Mouse (Mus musculus): ENCODE measurements at regions not wholly inside any gene's neighbourhood (a gene's known extent, or its start where the extent isn't known, plus 50 kb on each side); places are given as distances from the start of the nearest gene placed in this dataset.
A peak's percentile ranks its signal among the peaks of the same experiment; 100 is the strongest.
"Not testable (repeated sequence)": the region's sequence is repeated elsewhere in the genome, so short reads cannot be mapped to it uniquely, and the experiment has no call there.

DNA sequence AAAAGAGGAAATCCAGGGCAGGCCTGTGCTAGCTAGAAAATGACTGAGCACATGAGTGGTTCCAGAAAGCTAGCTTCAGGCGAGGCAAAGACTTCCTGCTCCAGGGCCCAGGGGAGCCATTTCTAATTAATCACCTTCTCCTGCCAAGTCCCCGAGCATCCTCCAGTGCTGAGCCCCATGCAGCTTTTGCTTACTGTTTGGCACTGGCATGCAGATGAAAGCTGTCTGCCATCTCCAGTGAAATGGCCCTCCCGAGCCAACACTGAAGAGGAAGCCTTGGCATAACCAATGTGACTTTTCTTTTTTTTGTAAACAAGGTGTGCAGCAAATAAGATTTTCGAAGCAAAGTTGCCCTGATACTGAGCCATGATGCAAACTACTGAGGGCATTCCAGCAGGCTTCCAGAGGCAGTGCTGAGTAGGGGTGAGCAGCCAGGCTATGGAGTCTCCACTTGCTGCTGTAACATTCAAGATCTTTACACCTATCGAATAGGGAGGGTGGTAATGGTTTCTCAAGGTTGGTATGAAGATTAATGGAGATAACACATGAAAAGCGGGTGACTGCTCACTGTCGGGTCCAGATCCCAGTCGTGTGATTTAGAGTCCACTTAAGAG, 125.4 kb upstream of the Immp2l start:
- peak; percentile 22 for DNase-seq (ENCODE audit: low spot score in 2 of 2)

DNA sequence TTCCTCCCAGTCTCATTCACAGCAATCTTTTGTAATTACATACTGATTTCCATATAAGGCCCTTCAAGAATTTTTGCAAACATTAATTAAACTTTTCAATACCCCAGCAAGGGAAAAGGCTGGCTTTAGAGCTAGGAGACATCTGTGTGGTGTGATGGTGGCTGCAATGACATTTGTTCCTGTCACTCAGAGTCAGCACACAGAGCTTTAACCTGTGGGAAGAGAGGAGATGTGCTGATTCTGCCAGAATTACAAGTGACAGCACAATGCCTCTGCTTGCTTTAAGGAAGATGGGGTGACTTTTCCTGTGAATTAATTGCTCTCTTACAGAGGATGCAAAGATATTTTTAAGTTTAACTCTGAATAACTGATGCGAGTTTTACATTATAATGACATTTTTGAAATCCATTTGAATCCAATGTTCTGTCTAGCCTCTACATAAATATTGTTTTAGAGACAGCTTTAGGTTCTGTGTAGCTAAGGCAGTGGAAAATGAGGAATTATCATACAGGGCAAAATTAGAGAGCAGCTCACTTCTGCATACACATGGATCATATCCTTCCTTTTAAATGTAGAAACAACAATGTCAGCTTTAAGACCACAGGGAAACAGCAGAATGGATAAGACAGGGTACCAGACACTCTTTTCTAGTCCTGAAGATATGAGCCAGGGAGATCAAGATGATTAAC, 118.1 kb upstream of the Immp2l start:
- no peak for DNase-seq (ENCODE audit: low spot score in 2 of 2)

DNA sequence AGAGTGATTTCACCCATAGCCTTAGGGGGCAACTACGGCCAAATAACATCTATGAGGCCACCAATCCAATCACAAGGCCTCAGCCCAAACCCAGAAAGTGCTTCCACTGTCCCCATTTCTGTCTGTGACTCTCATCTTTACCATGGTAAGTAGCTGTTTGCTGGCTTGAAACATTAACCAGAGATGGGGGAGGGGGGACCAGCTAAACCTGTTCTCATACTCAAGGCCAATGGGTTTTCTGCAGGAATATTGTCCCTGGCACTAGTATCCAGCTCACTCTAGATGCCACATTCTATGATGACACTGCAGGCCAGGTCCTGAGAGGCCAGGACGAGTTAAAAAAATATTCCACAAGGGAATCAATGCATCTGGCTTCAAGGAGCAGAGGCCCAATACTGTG, 117.1 kb upstream of the Immp2l start:
- DNase-seq (ENCODE audit: low spot score in 2 of 2), result no peak

DNA sequence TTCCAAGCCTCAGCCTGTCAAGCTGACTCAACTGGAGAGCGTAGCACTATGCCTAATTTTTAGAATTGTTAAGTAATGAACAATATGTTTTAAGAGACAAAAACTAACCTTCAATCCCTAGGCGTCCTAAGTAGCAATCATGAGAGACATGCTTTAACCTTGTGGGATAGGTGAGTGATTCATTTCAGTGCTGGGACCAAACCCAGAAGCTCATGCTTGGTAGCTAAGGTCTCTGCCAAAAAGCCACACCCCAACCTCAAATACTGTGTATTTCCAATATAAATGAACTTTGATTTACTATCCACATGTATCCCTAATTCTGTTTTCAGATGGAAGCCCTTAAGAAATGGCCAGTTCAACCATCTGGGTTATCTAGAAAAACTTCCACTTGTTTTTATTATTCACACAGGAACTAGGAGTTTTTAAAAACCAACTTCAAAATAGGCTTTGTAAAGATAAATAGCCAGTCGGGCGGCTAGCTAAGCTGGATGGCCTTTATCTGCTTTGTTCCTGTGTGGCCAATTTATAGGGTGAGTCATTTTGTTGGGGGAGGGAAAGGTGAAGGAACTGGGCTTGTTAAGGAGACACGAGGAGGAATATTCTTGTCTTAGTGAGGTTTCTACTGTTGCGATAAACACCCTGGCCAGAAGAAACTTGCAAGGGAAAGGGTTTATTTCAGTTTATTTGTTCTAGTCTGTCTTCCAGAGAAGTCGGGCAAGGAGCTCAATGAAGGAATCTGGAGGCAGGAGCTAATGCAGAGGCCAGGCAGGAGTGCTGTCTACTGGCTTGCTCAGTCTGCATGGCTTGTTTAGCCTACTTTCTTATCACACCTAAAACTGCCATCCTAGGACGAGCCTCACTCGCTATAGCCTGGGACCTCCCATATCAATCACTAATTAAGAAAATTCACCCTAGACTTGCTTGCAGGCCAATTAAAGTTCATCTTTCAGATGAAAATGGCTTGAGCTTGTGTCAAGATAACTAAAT, 114.8 kb upstream of the Immp2l start:
- no peak for DNase-seq (ENCODE audit: low spot score in 2 of 2)

DNA sequence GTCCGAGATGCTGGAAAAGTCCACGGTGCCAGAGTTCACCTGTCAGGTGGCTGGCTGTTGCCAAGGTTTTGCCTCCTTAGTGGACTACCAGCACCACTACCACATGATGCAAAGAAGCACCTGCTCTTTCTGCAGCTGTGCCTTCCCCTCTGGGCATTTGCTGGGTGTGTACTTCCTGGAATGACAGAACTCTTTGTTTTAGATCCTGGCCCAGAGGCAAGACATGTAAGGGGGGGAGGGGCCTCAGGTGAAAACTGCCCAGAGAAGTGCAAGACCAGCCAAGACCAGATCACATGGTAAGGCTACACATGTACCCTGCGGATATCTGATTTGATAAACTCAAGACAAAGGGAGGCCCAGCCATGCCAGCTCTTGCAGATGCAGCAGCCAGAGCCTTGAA, 106.4 kb upstream of the Immp2l start:
- no peak for DNase-seq (ENCODE audit: low spot score in 2 of 2)

DNA sequence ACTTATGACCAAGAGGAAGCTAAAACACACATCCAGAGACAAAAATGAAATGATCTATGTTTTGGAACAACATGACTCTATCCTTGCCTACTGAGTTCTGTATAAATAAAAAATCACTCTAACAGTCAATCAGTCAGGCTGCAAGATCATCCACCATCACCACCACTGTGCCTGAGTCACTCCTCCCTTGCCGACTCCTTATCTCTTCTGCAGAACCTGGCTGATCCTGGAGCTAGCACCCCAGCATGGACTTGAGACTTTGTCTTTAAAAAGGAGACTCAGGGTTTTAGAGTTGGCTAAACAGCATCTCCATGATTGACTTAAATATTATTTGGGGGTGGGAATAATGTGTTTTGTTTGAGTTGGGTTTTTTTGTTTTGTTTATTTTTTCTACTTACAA, 101.9 kb upstream of the Immp2l start:
- no peak for DNase-seq (ENCODE audit: low spot score in 2 of 2)

DNA sequence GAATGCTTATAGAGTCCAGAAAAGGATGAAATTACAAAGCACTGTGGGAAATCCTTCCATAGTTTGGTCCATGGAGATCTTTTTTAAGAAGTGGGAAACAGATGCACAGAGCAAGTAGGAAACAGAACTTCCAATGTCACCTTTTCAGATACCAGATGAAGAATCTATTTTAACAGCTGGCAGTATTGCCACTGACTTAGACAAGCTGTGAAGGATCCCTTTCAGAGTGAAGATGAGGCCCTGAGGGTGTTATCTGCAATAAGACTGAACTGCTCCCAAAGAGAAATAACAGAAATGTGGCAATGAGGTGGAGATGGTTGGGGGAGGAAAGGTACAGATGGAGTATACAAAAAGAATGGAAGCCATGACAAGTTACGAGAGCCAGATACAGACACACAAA, 97.2 kb upstream of the Immp2l start:
- DNase-seq (ENCODE audit: low spot score in 2 of 2), result peak in 1 of 2 experiments; percentile 23

DNA sequence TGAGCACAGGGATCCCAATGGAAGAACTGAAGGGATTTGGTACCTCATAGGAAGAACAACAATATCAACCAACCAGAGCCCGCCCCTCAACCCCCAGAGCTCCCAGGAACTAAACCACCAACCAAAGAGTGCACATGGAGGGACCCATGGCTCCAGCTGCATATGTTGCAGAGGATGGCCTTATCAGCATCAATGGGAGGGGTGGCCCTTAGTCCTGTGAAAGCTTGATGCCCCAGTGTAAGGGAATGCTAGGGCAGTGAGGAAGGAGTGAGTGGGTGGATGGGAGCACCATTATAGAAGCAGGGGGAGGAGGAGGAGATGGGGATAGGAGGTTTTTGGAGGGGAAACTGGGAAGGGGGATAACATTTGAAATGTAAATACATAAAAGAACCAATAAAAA, 94.5 kb upstream of the Immp2l start:
- not testable (repeated sequence) for DNase-seq (ENCODE audit: low spot score in 2 of 2)

DNA sequence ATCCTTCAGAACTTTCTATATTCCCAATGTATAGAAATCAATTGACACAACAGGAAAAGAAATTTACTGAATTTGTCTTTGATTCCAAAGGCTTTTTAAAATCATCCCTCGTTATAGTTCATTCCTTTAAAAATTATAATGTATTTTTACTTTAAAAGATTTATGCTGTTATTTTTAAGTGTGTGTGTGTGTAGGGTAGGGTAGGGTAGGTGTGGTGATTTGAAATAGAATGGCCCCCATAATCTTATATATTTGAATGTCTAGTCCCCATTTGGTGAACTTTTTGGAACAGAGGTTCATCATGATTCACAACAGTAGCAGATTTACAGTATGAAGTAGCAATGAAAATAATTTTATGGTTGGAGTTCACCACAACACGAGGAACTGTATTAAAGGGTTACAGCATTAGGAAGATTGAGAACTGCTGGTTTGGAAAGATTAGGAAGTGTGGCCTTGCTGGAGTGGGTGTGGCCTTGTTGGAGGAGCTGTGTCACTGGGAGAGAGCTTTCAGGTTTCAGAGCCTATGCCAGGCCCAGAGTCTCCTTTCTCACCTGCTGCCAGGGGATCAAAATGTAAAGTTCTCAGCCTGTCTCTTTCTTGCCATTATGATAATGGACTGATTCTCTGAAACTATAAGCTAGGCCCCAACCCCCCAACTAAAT, 88.7 kb upstream of the Immp2l start:
- no peak for DNase-seq (ENCODE audit: low spot score in 2 of 2)

DNA sequence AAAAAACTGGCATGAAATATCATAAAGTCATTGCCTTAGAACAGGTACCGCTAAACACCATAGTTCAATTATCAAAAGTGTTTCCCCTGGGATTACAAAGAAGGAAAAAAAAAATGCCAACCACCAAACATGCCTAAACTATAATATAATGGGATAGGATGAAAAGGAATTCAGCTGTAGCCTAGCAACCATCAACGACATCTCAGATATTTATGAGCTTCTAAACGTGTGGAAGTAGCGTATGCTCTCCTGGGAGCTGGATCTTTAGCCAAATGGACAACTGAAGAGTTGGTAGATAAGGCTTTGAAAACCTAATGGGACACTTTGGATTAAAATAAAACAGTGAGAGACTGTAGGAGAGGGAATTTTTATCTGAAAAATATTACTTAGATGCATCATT, 86.9 kb upstream of the Immp2l start:
- DNase-seq (ENCODE audit: low spot score in 2 of 2), result no peak

DNA sequence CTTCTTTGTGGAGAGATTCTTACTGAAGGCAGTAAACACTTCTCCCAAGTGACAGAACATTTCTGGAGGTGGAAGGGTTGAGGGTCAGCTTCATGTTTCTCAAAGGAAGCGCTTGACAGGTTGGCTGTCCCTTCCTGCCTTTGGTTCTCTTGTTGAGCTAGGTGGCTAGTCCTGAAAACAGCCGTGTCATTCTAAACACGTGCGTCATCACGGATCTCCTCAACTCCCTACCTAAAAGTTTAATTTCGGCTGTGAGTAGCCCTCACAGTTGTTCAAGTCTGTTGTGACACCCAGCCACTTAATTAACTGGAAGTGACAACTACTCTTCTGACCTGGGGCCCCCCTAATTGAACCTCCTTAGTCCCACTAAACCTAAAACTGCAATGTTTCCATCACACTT, 77.0 kb upstream of the Immp2l start:
- DNase-seq (ENCODE audit: low spot score in 2 of 2), result no peak

DNA sequence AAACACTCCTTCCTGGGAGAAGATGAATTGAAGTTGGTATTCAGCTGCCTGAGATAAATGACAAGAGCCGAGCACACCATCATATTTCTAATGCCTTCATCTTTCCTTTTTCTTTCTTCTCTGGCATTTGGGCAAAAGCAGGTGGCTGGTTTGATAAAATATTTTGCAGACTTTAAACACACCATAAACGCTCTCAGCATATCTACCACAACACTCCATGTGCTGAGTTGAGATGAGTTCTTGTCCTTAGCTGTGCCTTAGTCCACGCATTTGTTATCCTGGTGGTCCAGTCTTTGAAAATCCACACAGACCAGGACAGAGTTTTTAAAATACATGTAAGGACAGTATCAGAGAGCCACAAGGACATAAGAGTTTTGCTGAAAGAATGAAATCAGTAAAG, 74.3 kb upstream of the Immp2l start:
- no peak for DNase-seq (ENCODE audit: low spot score in 2 of 2)

DNA sequence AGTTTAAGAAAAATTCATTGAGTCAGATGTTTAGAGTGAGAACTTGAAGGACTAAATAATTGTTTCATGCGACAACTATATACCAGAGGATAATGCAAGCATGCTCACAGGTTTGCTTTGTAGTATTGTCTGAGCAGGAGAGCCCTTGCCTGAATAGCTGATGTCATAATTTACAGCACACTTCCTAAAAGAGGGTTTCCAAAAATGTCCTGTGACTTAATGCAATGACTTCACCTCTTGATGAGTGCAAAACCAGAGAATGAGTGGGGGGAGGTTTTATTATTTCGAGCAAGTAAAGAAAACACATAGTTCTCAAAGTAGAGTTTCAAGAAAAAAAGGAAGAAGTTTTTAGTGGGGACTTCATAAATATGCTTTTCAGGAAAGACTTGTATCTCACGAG, 65.4 kb upstream of the Immp2l start:
- DNase-seq (ENCODE audit: low spot score in 2 of 2), result no peak

DNA sequence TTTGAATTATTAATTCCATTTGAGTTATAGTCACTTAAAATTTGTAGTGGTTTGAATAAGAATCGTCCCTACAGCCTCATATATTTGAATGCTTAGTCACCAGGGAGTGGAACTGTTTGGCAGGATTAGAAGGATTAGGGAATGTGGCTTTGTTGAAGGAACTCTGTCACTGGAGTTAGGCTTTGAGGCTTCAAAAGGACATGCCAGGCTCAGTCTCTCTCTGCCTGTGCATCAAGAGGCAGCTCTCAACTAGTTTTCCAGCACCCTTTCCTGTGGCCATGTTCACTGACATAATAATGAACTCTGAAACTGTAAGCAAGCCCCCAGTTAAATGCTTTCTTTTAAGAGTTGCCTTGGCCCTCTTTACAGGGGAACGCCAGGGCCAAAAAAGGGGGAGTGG, 58.9 kb upstream of the Immp2l start:
- DNase-seq (ENCODE audit: low spot score in 2 of 2), result no peak

DNA sequence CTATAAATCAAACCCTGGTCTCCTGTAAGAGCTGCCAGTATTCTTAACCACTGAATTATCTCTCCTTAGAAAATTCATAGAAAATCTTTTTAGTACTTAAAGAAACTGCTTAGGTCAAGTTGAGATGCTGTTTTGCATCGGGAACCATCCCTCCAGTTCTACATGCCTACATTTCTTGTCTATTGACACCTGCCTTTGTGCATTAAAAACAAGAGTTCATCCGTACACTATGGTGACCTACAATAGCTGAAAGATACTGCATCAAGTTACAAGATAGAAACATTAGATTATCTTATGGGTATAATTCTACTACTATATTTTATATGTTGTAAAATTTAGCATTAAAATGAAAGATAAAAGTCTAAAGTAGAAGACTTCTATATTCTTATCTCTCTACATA, 57.6 kb upstream of the Immp2l start:
- no peak for DNase-seq (ENCODE audit: low spot score in 2 of 2)

DNA sequence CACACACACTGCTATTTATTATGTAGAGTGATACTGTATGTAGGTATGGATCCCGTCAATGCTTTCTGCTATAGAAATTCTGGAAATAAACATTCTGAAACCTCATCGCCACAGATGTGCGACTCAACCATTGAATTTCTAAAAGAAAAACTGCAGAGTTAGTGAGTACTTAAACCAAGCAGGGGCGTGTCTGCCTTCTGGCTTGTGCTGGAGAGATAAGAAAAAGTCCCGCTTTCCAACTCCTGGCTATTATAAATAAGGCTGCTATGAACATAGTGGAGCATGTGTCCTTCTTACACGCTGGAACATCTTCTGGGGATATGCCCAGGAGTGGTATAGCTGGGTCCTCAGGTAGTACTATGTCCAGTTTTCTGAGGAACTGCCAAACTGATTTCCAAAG, 57.2 kb upstream of the Immp2l start:
- not testable (repeated sequence) for DNase-seq (ENCODE audit: low spot score in 2 of 2)

DNA sequence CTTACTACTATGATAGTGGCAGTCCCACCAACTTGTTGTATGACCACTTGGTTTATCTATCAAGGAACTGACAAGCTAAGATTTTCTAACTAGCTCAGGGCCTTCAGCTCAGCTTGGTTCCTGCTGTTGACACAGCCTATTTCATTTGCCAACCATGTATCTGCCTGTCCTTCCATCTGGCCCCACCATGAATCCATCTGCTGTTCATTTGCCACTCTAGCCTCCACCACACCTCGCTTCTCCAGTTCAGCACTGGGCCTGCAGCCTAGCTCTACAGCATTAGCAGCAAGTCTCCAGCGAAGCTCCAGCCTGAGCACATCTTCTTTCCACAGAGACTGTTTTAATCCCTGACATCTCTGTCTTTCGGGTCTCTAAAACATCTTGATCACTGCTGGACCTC, 51.0 kb upstream of the Immp2l start:
- no peak for DNase-seq (ENCODE audit: low spot score in 2 of 2)
